Mouse (Mus musculus): ENCODE results near the gene Trir. TPM values are rescaled to one million over a fixed set of nuclear protein-coding genes. Genes with fewer than 3 reads are reported as not detected.
A peak's percentile ranks its signal among the peaks of the same experiment; 100 is the strongest.

Trir gene
- polyA plus RNA-seq, 1 experiment from 2014 or later: 133 TPM

- WGBS: under 1% methylated on average over 57 of the region's 57 CpGs
- no peak for ATAC-seq (ENCODE audit: insufficient number of reproducible peaks, insufficient read depth, low FRiP score, low TSS enrichment, low read depth)
These were observed 11.3 kb downstream of the Trir start for GRCm38 (mm10) chr8:85037681-85038531.

GRCm38 (mm10) chr8:85043619-85044018, 17.0 kb downstream of the Trir start:
- Histone ChIP-seq H3K4me1 (peaks cover 16% of the 10 kb centered on the region), H3K27ac (no peak overlapping the region), H3K27me3 (no peaks in the 10 kb centered on the region), H3K9me3 (no peaks in the 10 kb centered on the region), H3K9ac (no peak overlapping the region), H3K4me3 (no peak overlapping the region), H3K36me3 (peaks cover 88% of the 10 kb centered on the region), H3K4me2 (no peak overlapping the region)
- ATAC-seq (ENCODE audit: insufficient number of reproducible peaks, insufficient read depth, low FRiP score, low TSS enrichment, low read depth): no peak
- 86% methylated on average over 6 of the region's 6 CpGs for WGBS

More at GRCm38 (mm10) chr8:85037681-85038531, 11.3 kb downstream of the Trir start:
- Histone ChIP-seq H3K27ac (peak overlapping the region; percentile 100), H3K36me3 (peaks cover 42% of the 10 kb centered on the region), H3K4me3 (peak overlapping the region; percentile 81), H3K4me2 (peak overlapping the region; percentile 80), H3K9ac (peak overlapping the region; percentile 95), H3K9me3 (no peaks in the 10 kb centered on the region), H3K27me3 (no peaks in the 10 kb centered on the region), H3K4me1 (peaks cover 37% of the 10 kb centered on the region)

- Histone ChIP-seq H3K36me3 (peaks cover 55% of the 10 kb centered on the region), H3K4me2 (no peak overlapping the region), H3K4me3 (no peak overlapping the region), H3K9ac (no peak overlapping the region), H3K27ac (no peak overlapping the region), H3K27me3 (no peaks in the 10 kb centered on the region), H3K4me1 (peaks cover 17% of the 10 kb centered on the region), H3K9me3 (no peaks in the 10 kb centered on the region)
- ATAC-seq (ENCODE audit: insufficient number of reproducible peaks, insufficient read depth, low FRiP score, low TSS enrichment, low read depth): no peak
- WGBS: 82% methylated on average over 7 of the region's 7 CpGs
These were observed 30.7 kb downstream of the Trir start for GRCm38 (mm10) chr8:85057367-85057766.

GRCm38 (mm10) chr8:85059879-85060616, 33.4 kb downstream of the Trir start, which contains the start of gene Fbxw9:
Gene Fbxw9, plus strand, starts transcription at chr8:85060055.
- 0 out of 2 replicates have a peak within 1 kb of the TSS, but pooled peaks have one; percentile 60 for H3K27ac ChIP-seq
- H3K36me3 ChIP-seq: peaks cover 33% of the 10 kb centered on the region
- WGBS: 1% methylated on average over 53 of the region's 53 CpGs
- H3K9me3 ChIP-seq: no peaks in the 10 kb centered on the region
- peak; percentile 83 for ATAC-seq (ENCODE audit: insufficient number of reproducible peaks, insufficient read depth, low FRiP score, low TSS enrichment, low read depth)
- peak within 1 kb of the TSS; percentile 91 for H3K4me2 ChIP-seq
- peak within 1 kb of the TSS; percentile 86 for H3K9ac ChIP-seq
- H3K4me1 ChIP-seq: peaks cover 17% of the 10 kb centered on the region
- no peaks in the 10 kb centered on the region for H3K27me3 ChIP-seq
- peak within 1 kb of the TSS; percentile 87 for H3K4me3 ChIP-seq

- H3K27me3 ChIP-seq: no peaks in the 10 kb centered on the region
- no peak overlapping the region for H3K4me2 ChIP-seq
- H3K36me3 ChIP-seq: peaks cover 37% of the 10 kb centered on the region
- H3K4me3 ChIP-seq: no peak overlapping the region
- no peak overlapping the region for H3K9ac ChIP-seq
- WGBS: 92% methylated on average over 4 of the region's 4 CpGs
- no peaks in the 10 kb centered on the region for H3K9me3 ChIP-seq
- H3K4me1 ChIP-seq: peaks cover 17% of the 10 kb centered on the region
- no peak overlapping the region for H3K27ac ChIP-seq
- no peak for ATAC-seq (ENCODE audit: insufficient number of reproducible peaks, insufficient read depth, low FRiP score, low TSS enrichment, low read depth)
These were observed 36.0 kb downstream of the Trir start for GRCm38 (mm10) chr8:85062603-85063002.

GRCm38 (mm10) chr8:85065213-85065612, 38.6 kb downstream of the Trir start:
- H3K36me3 ChIP-seq: peaks cover 44% of the 10 kb centered on the region
- 50% methylated on average over 2 of the region's 2 CpGs for WGBS
- ATAC-seq (ENCODE audit: insufficient number of reproducible peaks, insufficient read depth, low FRiP score, low TSS enrichment, low read depth): no peak

GRCm38 (mm10) chr8:85067155-85067554, 40.5 kb downstream of the Trir start:
- H3K27ac ChIP-seq: no peak overlapping the region
- ATAC-seq (ENCODE audit: insufficient number of reproducible peaks, insufficient read depth, low FRiP score, low TSS enrichment, low read depth): no peak
- H3K9me3 ChIP-seq: no peaks in the 10 kb centered on the region
- 90% methylated on average over 2 of the region's 2 CpGs for WGBS
- peaks cover 41% of the 10 kb centered on the region for H3K36me3 ChIP-seq
- no peak overlapping the region for H3K4me3 ChIP-seq
- H3K4me1 ChIP-seq: peaks cover 5% of the 10 kb centered on the region
- no peak overlapping the region for H3K4me2 ChIP-seq
- H3K27me3 ChIP-seq: no peaks in the 10 kb centered on the region
- H3K9ac ChIP-seq: no peak overlapping the region

More at GRCm38 (mm10) chr8:85065213-85065612, 38.6 kb downstream of the Trir start:
- H3K4me3 ChIP-seq: no peak overlapping the region
- no peaks in the 10 kb centered on the region for H3K27me3 ChIP-seq
- H3K4me1 ChIP-seq: peaks cover 17% of the 10 kb centered on the region
- H3K4me2 ChIP-seq: no peak overlapping the region
- H3K27ac ChIP-seq: no peak overlapping the region
- no peak overlapping the region for H3K9ac ChIP-seq
- no peaks in the 10 kb centered on the region for H3K9me3 ChIP-seq

GRCm38 (mm10) chr8:85067982-85068381, 41.4 kb downstream of the Trir start, which contains the start of gene Gm5741:
Gene Gm5741, minus strand, starts transcription at chr8:85067982.
- Histone ChIP-seq H3K27me3 (no peaks in the 10 kb centered on the region), H3K4me3 (no peak within 1 kb of the TSS), H3K9ac (peak within 1 kb of the TSS; percentile 7; the same call in 1 of the 2 replicates), H3K4me2 (no peak within 1 kb of the TSS), H3K27ac (no peak within 1 kb of the TSS), H3K9me3 (no peaks in the 10 kb centered on the region), H3K36me3 (peaks cover 41% of the 10 kb centered on the region), H3K4me1 (peaks cover 9% of the 10 kb centered on the region)
- no peak for ATAC-seq (ENCODE audit: insufficient number of reproducible peaks, insufficient read depth, low FRiP score, low TSS enrichment, low read depth)

- no peaks in the 10 kb centered on the region for H3K27me3 ChIP-seq
- peak overlapping the region; percentile 97 for H3K27ac ChIP-seq
- H3K9ac ChIP-seq: peak overlapping the region; percentile 94
- H3K4me3 ChIP-seq: peak overlapping the region; percentile 97
- H3K36me3 ChIP-seq: peaks cover 56% of the 10 kb centered on the region
- no peak for ATAC-seq (ENCODE audit: insufficient number of reproducible peaks, insufficient read depth, low FRiP score, low TSS enrichment, low read depth)
- H3K9me3 ChIP-seq: no peaks in the 10 kb centered on the region
- H3K4me2 ChIP-seq: peak overlapping the region; percentile 76
- WGBS: 77% methylated on average over 5 of the region's 5 CpGs
- peaks cover 9% of the 10 kb centered on the region for H3K4me1 ChIP-seq
These were observed 44.4 kb downstream of the Trir start for GRCm38 (mm10) chr8:85071041-85071440.

- Histone ChIP-seq H3K9me3 (no peaks in the 10 kb centered on the region), H3K4me2 (peak within 1 kb of the TSS; percentile 76), H3K9ac (peak within 1 kb of the TSS; percentile 94), H3K27me3 (no peaks in the 10 kb centered on the region), H3K4me1 (peaks cover 9% of the 10 kb centered on the region), H3K4me3 (peak within 1 kb of the TSS; percentile 97), H3K27ac (peak within 1 kb of the TSS; percentile 97), H3K36me3 (peaks cover 56% of the 10 kb centered on the region)
- peak; percentile 72 for ATAC-seq (ENCODE audit: insufficient number of reproducible peaks, insufficient read depth, low FRiP score, low TSS enrichment, low read depth)
- WGBS: under 1% methylated on average over 68 of the region's 68 CpGs
These were observed 45.1 kb downstream of the Trir start, which contains the start of gene Dhps for GRCm38 (mm10) chr8:85071514-85072281. Gene Dhps, plus strand, starts transcription at chr8:85071757.

All from embryonic facial prominence, embryonic 13.5 days (tissue).